ENCODE assay signal across 8 mouse cellular contexts in genomic region chr4:106987725-106988364, GRCm38 (mm10).
DNase-seq lines count a peak whose midpoint lies in the region; ATAC-seq and TF ChIP-seq lines count a peak whose summit lies in the region.

No protein-coding gene starts in this region.

- H3K9me3 ChIP-seq in E14TG2a.4 (ENCODE audit: low read length), result no peaks in the 10 kb centered on the region
- no peaks in the 10 kb centered on the region for H3K9me3 ChIP-seq in heart, embryonic 14.5 days (ENCODE audit: control insufficient read depth, low read length)
- H3K9me3 ChIP-seq in liver, postnatal 0 days (ENCODE audit: low read length), result no peaks in the 10 kb centered on the region
- no peaks in the 10 kb centered on the region for H3K9me3 ChIP-seq in neural tube, embryonic 14.5 days (ENCODE audit: control insufficient read depth, low read length)

- peak; percentile 61 for ATAC-seq in heart, embryonic 14.5 days (ENCODE audit: insufficient number of reproducible peaks, insufficient read depth, low FRiP score, low read depth)
- ATAC-seq in liver, postnatal 0 days, result peak; percentile 82
- no peak for ATAC-seq in neural tube, embryonic 14.5 days (ENCODE audit: low read depth)

- TF ChIP-seq CTCF in E14TG2a.4 (conservative IDR thresholded peaks at IDR 0.05; ENCODE audit: low read length), result peak; percentile 34
- peak; percentile 87 for TF ChIP-seq CTCF in liver, postnatal 0 days (IDR thresholded peaks at IDR 0.05; ENCODE audit: low read depth)

- H3K4me1 ChIP-seq in E14TG2a.4 (replicated peaks; ENCODE audit: low read depth, low read length), result peaks cover 82% of the 10 kb centered on the region
- peaks cover 6% of the 10 kb centered on the region for H3K4me1 ChIP-seq in brown adipose tissue, adult 24 weeks (ENCODE audit: control insufficient read depth, insufficient read depth, insufficient read length, low read length)
- H3K4me1 ChIP-seq in heart, embryonic 14.5 days (ENCODE audit: control insufficient read depth in 2 of 2, insufficient read depth in 2 of 2, low read length in 2 of 2), result peaks cover 18 to 45% of the 10 kb centered on the region in 2 experiments
- peaks cover 39% of the 10 kb centered on the region for H3K4me1 ChIP-seq in liver, postnatal 0 days (ENCODE audit: insufficient read depth)
- H3K4me1 ChIP-seq in neural tube, embryonic 14.5 days (ENCODE audit: control insufficient read depth, insufficient read depth, low read length), result peaks cover 60% of the 10 kb centered on the region

- H3K9ac ChIP-seq in heart, embryonic 14.5 days (ENCODE audit: low read length), result peak overlapping the region; percentile 32; the same call in 1 of the 2 replicates
- no peak overlapping the region for H3K9ac ChIP-seq in liver, postnatal 0 days (replicated peaks)
- no peak overlapping the region for H3K9ac ChIP-seq in neural tube, embryonic 14.5 days (replicated peaks; ENCODE audit: low read depth, low read length)

- no peak for TF ChIP-seq EP300 in liver, postnatal 0 days (IDR thresholded peaks at IDR 0.05; ENCODE audit: low read depth)

- peak; percentile 57 for DNase-seq in fat pad, adult 2 months (ENCODE audit: extremely low read depth, low read depth, low spot score)
- peak; percentile 88 to 92 for DNase-seq in kidney, postnatal 25 days
- DNase-seq in liver, postnatal 0 days, result peak; percentile 86
- peak; percentile 82 for DNase-seq in testis, postnatal 10 days (ENCODE audit: low spot score)

- peak overlapping the region; percentile 44 for H3K4me2 ChIP-seq in heart, embryonic 14.5 days (ENCODE audit: low read length)
- peak overlapping the region; percentile 26; the same call in 1 of the 2 replicates for H3K4me2 ChIP-seq in liver, postnatal 0 days (ENCODE audit: low read depth, low read length)
- H3K4me2 ChIP-seq in neural tube, embryonic 14.5 days (ENCODE audit: low read depth, low read length), result no peak overlapping the region

- 0 out of 2 replicates have a peak overlapping the region, but pooled peaks have one; percentile 14 for H3K4me3 ChIP-seq in E14TG2a.4 (replicated peaks; ENCODE audit: low read length)
- H3K4me3 ChIP-seq in brown adipose tissue, adult 24 weeks (ENCODE audit: insufficient read depth, low read depth, low read length), result peak overlapping the region; percentile 34
- no peak overlapping the region for H3K4me3 ChIP-seq in heart, embryonic 14.5 days (ENCODE audit: control insufficient read depth in 1 of 2, insufficient read depth in 1 of 2, low read depth in 1 of 2, low read length in 2 of 2)
- H3K4me3 ChIP-seq in liver, postnatal 0 days (ENCODE audit: low read depth, low read length), result no peak overlapping the region
- H3K4me3 ChIP-seq in neural tube, embryonic 14.5 days (ENCODE audit: low read depth, low read length), result no peak overlapping the region

- H3K27ac ChIP-seq in brown adipose tissue, adult 24 weeks (replicated peaks; ENCODE audit: low read depth, low read length), result peak overlapping the region; percentile 57
- peak overlapping the region; percentile 68 to 76 for H3K27ac ChIP-seq in heart, embryonic 14.5 days (replicated peaks in 1 of 2; ENCODE audit: control insufficient read depth in 1 of 2, insufficient read depth in 1 of 2, low read depth in 2 of 2, low read length in 2 of 2)
- no peak overlapping the region for H3K27ac ChIP-seq in liver, postnatal 0 days (ENCODE audit: low read depth)
- peak overlapping the region; percentile 35 for H3K27ac ChIP-seq in neural tube, embryonic 14.5 days (ENCODE audit: low read depth, low read length)

- H3K27me3 ChIP-seq in E14TG2a.4 (ENCODE audit: insufficient read depth, low read length), result no peaks in the 10 kb centered on the region
- H3K27me3 ChIP-seq in heart, embryonic 14.5 days (ENCODE audit: control insufficient read depth, insufficient read depth, low read length), result no peaks in the 10 kb centered on the region
- no peaks in the 10 kb centered on the region for H3K27me3 ChIP-seq in liver, postnatal 0 days (ENCODE audit: insufficient read depth, low read length)
- H3K27me3 ChIP-seq in neural tube, embryonic 14.5 days (ENCODE audit: control insufficient read depth, insufficient read depth, low read length), result no peaks in the 10 kb centered on the region

- H3K36me3 ChIP-seq in E14TG2a.4 (ENCODE audit: insufficient read depth, low read length), result peaks cover 12% of the 10 kb centered on the region
- no peaks in the 10 kb centered on the region for H3K36me3 ChIP-seq in heart, embryonic 14.5 days (ENCODE audit: control insufficient read depth, insufficient read depth, low read length)
- 0 out of 2 replicates have a peak, but pooled peaks cover 3% of the 10 kb centered on the region for H3K36me3 ChIP-seq in liver, postnatal 0 days (replicated peaks; ENCODE audit: insufficient read depth, low read length)
- no peaks in the 10 kb centered on the region for H3K36me3 ChIP-seq in neural tube, embryonic 14.5 days (ENCODE audit: control insufficient read depth, insufficient read depth, low read length)

- 8% methylated on average over 7 of the region's 7 CpGs for WGBS in heart, embryonic 14.5 days
- 8% methylated on average over 7 of the region's 7 CpGs for WGBS in liver, postnatal 0 days (ENCODE audit: insufficient replicate concordance)
- WGBS in neural tube, embryonic 14.5 days, result 15% methylated on average over 7 of the region's 7 CpGs

Comparison
In these comparisons a context has a peak if more than half of its experiments do, and no peak if none do; other contexts are left out.
1. H3K4me3 ChIP-seq: peak in E14TG2a.4 (single experiment) and brown adipose tissue, adult 24 weeks (single experiment); none in heart, embryonic 14.5 days (0 of 2), liver, postnatal 0 days (single experiment) and neural tube, embryonic 14.5 days (single experiment).
2. Peak in every context shown above with its lines, with median percentiles within 50 percentile points of each other: DNase-seq.